Mouse (Mus musculus): ENCODE results near the gene Krt36. TPM values are rescaled to one million over a fixed set of nuclear protein-coding genes. Genes with fewer than 3 reads are reported as not detected.

Krt36 gene
- polyA plus RNA-seq, 1 experiment, result 0.11 TPM

- no peaks in the 10 kb centered on the region for H3K4me1 ChIP-seq (ENCODE audit: control insufficient read depth, insufficient read depth, low read length)
Measured at GRCm38 (mm10) chr11:100120331-100120730, 14.9 kb upstream of the Krt36 start.

GRCm38 (mm10) chr11:100113742-100114029, 8.3 kb upstream of the Krt36 start:
- no peak for DNase-seq
- H3K27ac ChIP-seq (ENCODE audit: insufficient read depth, low read depth, low read length), result no peak overlapping the region
- H3K4me1 ChIP-seq (ENCODE audit: control insufficient read depth, insufficient read depth, low read length), result no peaks in the 10 kb centered on the region
- TF ChIP-seq CTCF (conservative IDR thresholded peaks at IDR 0.05; ENCODE audit: insufficient read depth, insufficient read length, low read depth, low read length), result no peak
- TF ChIP-seq POLR2A (IDR thresholded peaks at IDR 0.05; ENCODE audit: low read depth, low read length), result no peak
- no peaks in the 10 kb centered on the region for H3K36me3 ChIP-seq (ENCODE audit: control insufficient read depth, insufficient read depth, low read length)
- H3K4me3 ChIP-seq (ENCODE audit: insufficient read depth, low read depth, low read length), result no peak overlapping the region
- H3K27me3 ChIP-seq (replicated peaks; ENCODE audit: control insufficient read depth, insufficient read depth, low read length), result no peaks in the 10 kb centered on the region
- 67% methylated on average over 2 of the region's 2 CpGs for WGBS

More at GRCm38 (mm10) chr11:100120331-100120730, 14.9 kb upstream of the Krt36 start:
- H3K27me3 ChIP-seq (replicated peaks; ENCODE audit: control insufficient read depth, insufficient read depth, low read length), result no peaks in the 10 kb centered on the region
- no peak for TF ChIP-seq CTCF (conservative IDR thresholded peaks at IDR 0.05; ENCODE audit: insufficient read depth, insufficient read length, low read depth, low read length)
- TF ChIP-seq POLR2A (IDR thresholded peaks at IDR 0.05; ENCODE audit: low read depth, low read length), result no peak
- DNase-seq, result no peak
- H3K36me3 ChIP-seq (ENCODE audit: control insufficient read depth, insufficient read depth, low read length), result no peaks in the 10 kb centered on the region
- H3K4me3 ChIP-seq (ENCODE audit: insufficient read depth, low read depth, low read length), result no peak overlapping the region
- H3K27ac ChIP-seq (ENCODE audit: insufficient read depth, low read depth, low read length), result no peak overlapping the region
- 74% methylated on average over 5 of the region's 5 CpGs for WGBS

- H3K27ac ChIP-seq (ENCODE audit: insufficient read depth, low read depth, low read length), result no peak overlapping the region
- WGBS, result 69% methylated on average over 11 of the region's 11 CpGs
- TF ChIP-seq CTCF (conservative IDR thresholded peaks at IDR 0.05; ENCODE audit: insufficient read depth, insufficient read length, low read depth, low read length) (no peak), POLR2A (IDR thresholded peaks at IDR 0.05; ENCODE audit: low read depth, low read length) (no peak)
- no peaks in the 10 kb centered on the region for H3K27me3 ChIP-seq (replicated peaks; ENCODE audit: control insufficient read depth, insufficient read depth, low read length)
- H3K36me3 ChIP-seq (ENCODE audit: control insufficient read depth, insufficient read depth, low read length), result no peaks in the 10 kb centered on the region
- no peaks in the 10 kb centered on the region for H3K4me1 ChIP-seq (ENCODE audit: control insufficient read depth, insufficient read depth, low read length)
- no peak overlapping the region for H3K4me3 ChIP-seq (ENCODE audit: insufficient read depth, low read depth, low read length)
- DNase-seq, result no peak
Measured at GRCm38 (mm10) chr11:100112935-100113741, 7.7 kb upstream of the Krt36 start.

- no peaks in the 10 kb centered on the region for H3K27me3 ChIP-seq (replicated peaks; ENCODE audit: control insufficient read depth, insufficient read depth, low read length)
- H3K4me1 ChIP-seq (ENCODE audit: control insufficient read depth, insufficient read depth, low read length), result no peaks in the 10 kb centered on the region
- TF ChIP-seq POLR2A (IDR thresholded peaks at IDR 0.05; ENCODE audit: low read depth, low read length) (no peak), CTCF (conservative IDR thresholded peaks at IDR 0.05; ENCODE audit: insufficient read depth, insufficient read length, low read depth, low read length) (no peak)
- no peak for DNase-seq
- no peaks in the 10 kb centered on the region for H3K36me3 ChIP-seq (ENCODE audit: control insufficient read depth, insufficient read depth, low read length)
- 35% methylated on average over 15 of the region's 15 CpGs for WGBS
- no peak overlapping the region for H3K27ac ChIP-seq (ENCODE audit: insufficient read depth, low read depth, low read length)
- no peak overlapping the region for H3K4me3 ChIP-seq (ENCODE audit: insufficient read depth, low read depth, low read length)
Measured at GRCm38 (mm10) chr11:100102693-100103429, 2.6 kb downstream of the Krt36 start.

GRCm38 (mm10) chr11:100100391-100100790, 5.0 kb downstream of the Krt36 start:
- Histone ChIP-seq H3K4me3 (ENCODE audit: insufficient read depth, low read depth, low read length) (no peak overlapping the region), H3K4me1 (ENCODE audit: control insufficient read depth, insufficient read depth, low read length) (no peaks in the 10 kb centered on the region), H3K36me3 (ENCODE audit: control insufficient read depth, insufficient read depth, low read length) (no peaks in the 10 kb centered on the region), H3K27me3 (replicated peaks; ENCODE audit: control insufficient read depth, insufficient read depth, low read length) (no peaks in the 10 kb centered on the region), H3K27ac (ENCODE audit: insufficient read depth, low read depth, low read length) (no peak overlapping the region)
- DNase-seq, result no peak
- TF ChIP-seq POLR2A (IDR thresholded peaks at IDR 0.05; ENCODE audit: low read depth, low read length), result no peak
- no peak for TF ChIP-seq CTCF (conservative IDR thresholded peaks at IDR 0.05; ENCODE audit: insufficient read depth, insufficient read length, low read depth, low read length)
- 78% methylated on average over 4 of the region's 4 CpGs for WGBS

GRCm38 (mm10) chr11:100097819-100098218, 7.6 kb downstream of the Krt36 start:
- Histone ChIP-seq H3K36me3 (ENCODE audit: control insufficient read depth, insufficient read depth, low read length) (no peaks in the 10 kb centered on the region), H3K27ac (ENCODE audit: insufficient read depth, low read depth, low read length) (no peak overlapping the region), H3K4me1 (ENCODE audit: control insufficient read depth, insufficient read depth, low read length) (no peaks in the 10 kb centered on the region), H3K4me3 (ENCODE audit: insufficient read depth, low read depth, low read length) (no peak overlapping the region), H3K27me3 (replicated peaks; ENCODE audit: control insufficient read depth, insufficient read depth, low read length) (no peaks in the 10 kb centered on the region)
- 35% methylated on average over 9 of the region's 9 CpGs for WGBS
- no peak for DNase-seq
- no peak for TF ChIP-seq POLR2A (IDR thresholded peaks at IDR 0.05; ENCODE audit: low read depth, low read length)
- TF ChIP-seq CTCF (conservative IDR thresholded peaks at IDR 0.05; ENCODE audit: insufficient read depth, insufficient read length, low read depth, low read length), result no peak

GRCm38 (mm10) chr11:100096141-100096540, 9.3 kb downstream of the Krt36 start, which contains the start of gene Krt35:
Gene Krt35 (minus strand): TSS chr11:100096241.
- Histone ChIP-seq H3K4me1 (ENCODE audit: control insufficient read depth, insufficient read depth, low read length) (no peaks in the 10 kb centered on the region), H3K27ac (ENCODE audit: insufficient read depth, low read depth, low read length) (no peak within 1 kb of the TSS), H3K27me3 (replicated peaks; ENCODE audit: control insufficient read depth, insufficient read depth, low read length) (no peaks in the 10 kb centered on the region), H3K36me3 (ENCODE audit: control insufficient read depth, insufficient read depth, low read length) (no peaks in the 10 kb centered on the region), H3K4me3 (ENCODE audit: insufficient read depth, low read depth, low read length) (no peak within 1 kb of the TSS)
- no peak for TF ChIP-seq POLR2A (IDR thresholded peaks at IDR 0.05; ENCODE audit: low read depth, low read length)
- TF ChIP-seq CTCF (conservative IDR thresholded peaks at IDR 0.05; ENCODE audit: insufficient read depth, insufficient read length, low read depth, low read length), result no peak
- 70% methylated on average over 9 of the region's 9 CpGs for WGBS
- no peak for DNase-seq
